Mouse (Mus musculus): ENCODE results near the gene Ppm1n. TPM values are rescaled to one million over a fixed set of nuclear protein-coding genes. Genes with fewer than 3 reads are reported as not detected.

Ppm1n gene
- polyA plus RNA-seq, 1 experiment from 2014 or later: not detected

- ATAC-seq (ENCODE audit: insufficient number of reproducible peaks, insufficient read depth, low FRiP score, low TSS enrichment, low read depth): no peak
- Histone ChIP-seq H3K4me3 (no peak overlapping the region), H3K36me3 (no peaks in the 10 kb centered on the region), H3K9ac (no peak overlapping the region), H3K4me2 (no peak overlapping the region), H3K27me3 (peaks cover 41% of the 10 kb centered on the region), H3K27ac (no peak overlapping the region), H3K4me1 (peaks cover 10% of the 10 kb centered on the region), H3K9me3 (peaks cover 2% of the 10 kb centered on the region; the same call in 1 of the 2 replicates)
- WGBS: 48% methylated on average over 4 of the region's 4 CpGs
Measured at GRCm38 (mm10) chr7:19276253-19276652, 3.6 kb downstream of the Ppm1n start.

DNA sequence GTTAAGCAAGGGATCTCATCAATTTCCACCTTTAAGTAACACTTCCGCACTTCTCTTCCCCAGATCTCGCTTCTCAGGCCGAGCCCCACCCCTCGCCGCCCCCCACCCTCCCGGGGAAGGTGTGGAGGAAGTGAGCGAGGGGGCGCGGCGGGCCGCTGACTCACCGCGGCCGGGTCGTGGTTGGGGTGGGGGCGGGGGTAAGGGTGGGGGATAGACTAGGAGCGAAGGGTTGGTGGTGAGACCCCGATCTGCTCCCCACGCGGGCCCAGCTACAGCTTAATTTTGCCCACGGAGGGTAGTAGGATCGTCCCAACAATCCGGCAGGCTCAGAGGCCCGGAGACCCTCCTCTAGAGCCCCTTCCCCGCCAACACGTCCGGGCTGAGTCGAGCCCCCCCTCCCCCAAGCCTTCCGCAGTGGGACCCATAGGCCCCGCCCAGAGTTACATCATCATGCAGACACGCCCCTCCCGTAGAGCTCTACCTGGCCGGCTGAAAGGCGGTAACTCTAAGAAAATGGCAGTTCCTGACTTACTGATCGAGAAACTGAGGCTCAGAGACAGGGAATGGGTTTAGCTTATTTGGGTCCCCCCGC is 7.6 kb downstream of the Ppm1n start:
- Histone ChIP-seq H3K4me2 (peak overlapping the region; percentile 99), H3K36me3 (peaks cover 10% of the 10 kb centered on the region; the same call in 1 of the 2 replicates), H3K4me1 (peaks cover 32% of the 10 kb centered on the region), H3K27me3 (peaks cover under 1% of the 10 kb centered on the region; the same call in 1 of the 2 replicates), H3K9me3 (peaks cover 2% of the 10 kb centered on the region; the same call in 1 of the 2 replicates), H3K4me3 (peak overlapping the region; percentile 96), H3K27ac (peak overlapping the region; percentile 96), H3K9ac (peak overlapping the region; percentile 91)
- peak; percentile 72 for ATAC-seq (ENCODE audit: insufficient number of reproducible peaks, insufficient read depth, low FRiP score, low TSS enrichment, low read depth)
- under 1% methylated on average over 35 of the region's 36 CpGs for WGBS

DNA sequence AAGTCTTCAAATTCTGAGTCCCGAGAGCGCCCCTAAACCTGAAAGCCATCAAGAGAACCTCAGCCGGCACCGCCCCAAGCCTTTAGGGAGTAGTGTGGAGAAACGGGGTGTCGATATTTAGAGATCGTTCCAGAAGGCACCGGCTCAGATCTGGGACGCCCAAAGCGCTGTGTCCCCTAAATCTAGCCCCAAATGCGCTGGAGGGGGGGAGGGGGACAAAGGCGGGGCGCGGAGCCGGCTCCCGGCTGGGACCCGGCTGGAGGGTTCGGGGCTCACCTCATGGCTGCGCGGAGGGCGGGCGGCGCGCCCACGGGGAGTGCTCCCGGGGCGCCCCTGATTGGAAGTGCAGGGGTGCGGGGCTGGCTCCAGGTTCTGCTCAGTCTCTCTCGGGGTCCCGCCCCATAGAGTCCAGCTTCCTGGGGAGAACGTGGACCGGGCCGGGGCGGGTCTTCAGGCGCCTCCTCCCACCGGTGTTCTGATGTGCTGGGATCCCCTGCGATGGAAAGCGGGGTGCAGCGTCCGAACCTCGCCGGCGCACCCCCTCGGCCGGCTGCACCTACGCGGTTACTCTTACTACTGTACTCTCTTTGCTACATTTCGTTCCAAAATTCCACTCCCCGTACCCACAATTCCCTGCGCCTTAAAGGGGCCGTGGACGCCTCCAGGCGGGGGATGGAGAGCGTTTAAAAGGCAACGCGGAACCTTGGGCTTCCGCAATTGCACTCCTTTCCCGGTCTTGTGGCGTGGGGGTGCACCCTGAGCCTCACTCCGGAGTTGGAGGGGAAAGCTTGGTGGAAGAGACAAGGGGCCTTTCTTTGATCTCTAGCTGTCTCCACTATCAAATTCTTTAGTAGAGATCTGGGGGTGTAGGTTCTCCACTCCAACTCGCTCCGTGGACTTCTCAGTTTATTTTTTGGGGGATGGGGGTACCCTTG is 8.4 kb downstream of the Ppm1n start, which contains the start of gene Vasp:
Gene Vasp, minus strand, starts transcription at position 580 of the 935 bp plus-strand sequence.
- Histone ChIP-seq H3K27me3 (no peaks in the 10 kb centered on the region), H3K36me3 (peaks cover 13% of the 10 kb centered on the region; the same call in 1 of the 2 replicates), H3K9ac (peak within 1 kb of the TSS; percentile 91), H3K27ac (peak within 1 kb of the TSS; percentile 96), H3K4me3 (peak within 1 kb of the TSS; percentile 96), H3K4me1 (peaks cover 32% of the 10 kb centered on the region), H3K4me2 (peak within 1 kb of the TSS; percentile 99), H3K9me3 (peaks cover 2% of the 10 kb centered on the region; the same call in 1 of the 2 replicates)
- ATAC-seq (ENCODE audit: insufficient number of reproducible peaks, insufficient read depth, low FRiP score, low TSS enrichment, low read depth): peak; percentile 71
- under 1% methylated on average over 62 of the region's 62 CpGs for WGBS

- under 1% methylated on average over 21 of the region's 21 CpGs for WGBS
- H3K27me3 ChIP-seq: no peaks in the 10 kb centered on the region
- H3K4me2 ChIP-seq: peak overlapping the region; percentile 99
- ATAC-seq (ENCODE audit: insufficient number of reproducible peaks, insufficient read depth, low FRiP score, low TSS enrichment, low read depth): no peak
- H3K4me1 ChIP-seq: peaks cover 32% of the 10 kb centered on the region
- no peaks in the 10 kb centered on the region for H3K9me3 ChIP-seq
- peak overlapping the region; percentile 96 for H3K27ac ChIP-seq
- peak overlapping the region; percentile 96 for H3K4me3 ChIP-seq
- H3K9ac ChIP-seq: peak overlapping the region; percentile 91
- peaks cover 13% of the 10 kb centered on the region; the same call in 1 of the 2 replicates for H3K36me3 ChIP-seq
Measured at GRCm38 (mm10) chr7:19270509-19271237, 9.2 kb downstream of the Ppm1n start.

GRCm38 (mm10) chr7:19269721-19270441 is 10.0 kb downstream of the Ppm1n start:
- H3K36me3 ChIP-seq: peaks cover 18% of the 10 kb centered on the region
- peak overlapping the region; percentile 91 for H3K9ac ChIP-seq
- no peaks in the 10 kb centered on the region for H3K9me3 ChIP-seq
- peak overlapping the region; percentile 96 for H3K27ac ChIP-seq
- H3K27me3 ChIP-seq: no peaks in the 10 kb centered on the region
- peaks cover 32% of the 10 kb centered on the region for H3K4me1 ChIP-seq
- H3K4me3 ChIP-seq: peak overlapping the region; percentile 96
- WGBS: 2% methylated on average over 18 of the region's 19 CpGs
- H3K4me2 ChIP-seq: peak overlapping the region; percentile 99
- ATAC-seq (ENCODE audit: insufficient number of reproducible peaks, insufficient read depth, low FRiP score, low TSS enrichment, low read depth): no peak

DNA sequence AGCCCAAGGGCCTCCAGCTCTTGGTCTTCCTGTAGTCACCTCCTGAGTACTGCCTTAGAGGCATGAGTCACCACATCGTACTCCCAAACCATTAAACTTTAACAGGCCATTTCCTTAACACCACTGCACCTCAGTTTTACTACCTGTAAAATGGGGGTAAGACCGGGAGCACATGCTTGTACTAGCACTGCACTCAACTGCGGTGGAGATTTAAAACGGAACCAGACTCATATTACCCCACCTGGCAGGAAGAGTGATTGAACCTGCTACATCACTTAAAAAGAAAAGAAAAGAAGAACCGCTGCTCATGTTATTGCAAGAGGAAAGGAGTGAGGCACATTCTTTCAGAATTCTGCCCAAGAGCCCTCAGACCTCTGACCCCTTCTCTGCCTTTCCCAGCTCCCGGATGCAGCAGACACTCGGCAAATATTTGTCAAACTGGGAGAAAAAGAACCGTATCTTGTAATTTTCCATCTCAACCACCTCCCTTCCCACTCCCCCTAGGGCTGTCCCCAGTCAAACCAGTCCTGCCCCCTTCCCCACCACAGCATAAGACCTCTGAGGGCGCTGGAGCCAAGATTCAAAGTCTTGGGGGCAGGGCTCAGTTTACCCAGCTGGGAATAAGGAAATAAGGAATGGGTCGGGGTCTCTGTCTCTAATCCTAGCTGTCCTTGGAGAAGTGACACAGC is 10.7 kb downstream of the Ppm1n start:
- H3K4me3 ChIP-seq: peak overlapping the region; percentile 96
- 33% methylated on average over 10 of the region's 10 CpGs for WGBS
- no peak for ATAC-seq (ENCODE audit: insufficient number of reproducible peaks, insufficient read depth, low FRiP score, low TSS enrichment, low read depth)
- peak overlapping the region; percentile 99 for H3K4me2 ChIP-seq
- H3K9me3 ChIP-seq: no peaks in the 10 kb centered on the region
- H3K4me1 ChIP-seq: peaks cover 32% of the 10 kb centered on the region
- peak overlapping the region; percentile 91 for H3K9ac ChIP-seq
- peaks cover 25% of the 10 kb centered on the region for H3K36me3 ChIP-seq
- H3K27ac ChIP-seq: peak overlapping the region; percentile 96
- H3K27me3 ChIP-seq: no peaks in the 10 kb centered on the region

GRCm38 (mm10) chr7:19267051-19267450 is 12.8 kb downstream of the Ppm1n start:
- Histone ChIP-seq H3K9me3 (no peaks in the 10 kb centered on the region), H3K9ac (0 out of 2 replicates have a peak overlapping the region, but pooled peaks have one; percentile 21), H3K36me3 (peaks cover 45% of the 10 kb centered on the region), H3K4me2 (no peak overlapping the region), H3K4me3 (no peak overlapping the region), H3K4me1 (peaks cover 32% of the 10 kb centered on the region), H3K27ac (no peak overlapping the region), H3K27me3 (no peaks in the 10 kb centered on the region)
- no peak for ATAC-seq (ENCODE audit: insufficient number of reproducible peaks, insufficient read depth, low FRiP score, low TSS enrichment, low read depth)
- WGBS: 67% methylated on average over 10 of the region's 10 CpGs

DNA sequence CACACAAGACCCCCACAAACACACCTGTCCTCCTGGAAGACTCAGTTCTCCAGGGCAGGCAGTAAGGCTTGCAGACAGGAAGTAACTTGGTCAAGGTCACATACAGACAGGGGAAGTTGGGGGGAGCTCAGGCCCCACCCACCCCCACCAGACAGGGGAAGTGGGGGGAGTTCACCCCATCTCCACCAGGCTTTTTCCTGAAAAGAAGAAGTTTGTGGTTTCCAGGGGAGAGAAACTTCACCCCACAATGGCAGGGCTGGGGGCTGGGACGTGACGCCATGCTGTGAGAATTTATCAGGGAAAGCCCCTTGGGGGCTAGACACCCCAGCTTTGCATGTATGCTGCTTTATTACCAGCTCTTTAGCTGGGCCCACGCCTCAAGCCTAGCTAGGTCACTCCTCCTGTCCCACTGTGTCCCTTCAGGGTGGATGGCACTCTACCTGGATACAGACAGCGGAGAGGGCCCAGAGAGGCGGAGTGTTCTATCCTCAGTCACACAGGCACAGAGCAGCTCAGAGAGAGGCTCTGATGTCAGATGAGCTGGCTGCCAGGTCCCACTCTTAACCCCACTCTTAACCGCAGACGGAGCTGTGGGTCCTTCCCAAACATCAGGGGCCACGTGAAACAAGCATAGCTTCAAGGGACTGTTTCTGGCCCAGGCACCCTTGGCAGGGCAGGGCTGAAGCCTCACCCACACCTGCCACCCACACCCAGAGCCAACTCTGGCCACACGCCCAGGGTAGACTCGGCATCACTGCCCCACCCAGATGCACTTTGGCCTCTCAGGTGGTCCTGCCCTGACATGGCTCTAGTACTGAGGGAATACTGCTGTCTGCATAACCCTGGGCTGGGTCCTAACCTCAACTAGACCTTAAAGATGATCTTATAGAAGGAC is 13.7 kb downstream of the Ppm1n start:
- no peak for ATAC-seq (ENCODE audit: insufficient number of reproducible peaks, insufficient read depth, low FRiP score, low TSS enrichment, low read depth)
- Histone ChIP-seq H3K27me3 (no peaks in the 10 kb centered on the region), H3K36me3 (peaks cover 53% of the 10 kb centered on the region), H3K4me2 (peak overlapping the region; percentile 9; the same call in 1 of the 2 replicates), H3K9me3 (no peaks in the 10 kb centered on the region), H3K4me1 (peaks cover 32% of the 10 kb centered on the region), H3K4me3 (no peak overlapping the region), H3K27ac (no peak overlapping the region), H3K9ac (peak overlapping the region; percentile 46; the same call in 1 of the 2 replicates)
- whole genome bisulfite sequencing: 82% methylated on average over 10 of the region's 10 CpGs

DNA sequence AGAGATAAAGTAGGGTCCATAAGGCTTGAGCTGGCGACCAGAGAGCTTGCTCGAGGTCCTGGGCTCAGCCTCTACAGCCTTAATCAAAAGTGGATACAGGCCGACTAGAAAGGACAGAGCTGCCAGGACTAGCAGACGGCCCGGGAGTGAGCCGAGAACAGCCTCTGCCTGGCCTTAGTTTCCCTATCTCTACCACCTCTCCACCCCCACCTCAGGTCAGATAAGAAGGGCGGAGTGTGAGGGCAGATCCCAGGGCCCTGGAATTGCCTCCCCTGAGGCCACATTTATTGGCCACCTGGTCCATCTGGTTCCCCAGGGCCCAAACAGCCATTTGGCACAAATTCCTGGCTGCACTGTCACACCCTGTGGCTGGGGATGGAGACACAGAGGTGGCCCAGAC is 14.7 kb downstream of the Ppm1n start:
- Histone ChIP-seq H3K4me2 (no peak overlapping the region), H3K36me3 (peaks cover 63% of the 10 kb centered on the region), H3K4me3 (no peak overlapping the region), H3K27me3 (no peaks in the 10 kb centered on the region), H3K9ac (no peak overlapping the region), H3K27ac (no peak overlapping the region), H3K9me3 (no peaks in the 10 kb centered on the region), H3K4me1 (peaks cover 25% of the 10 kb centered on the region)
- WGBS: 82% methylated on average over 7 of the region's 7 CpGs
- no peak for ATAC-seq (ENCODE audit: insufficient number of reproducible peaks, insufficient read depth, low FRiP score, low TSS enrichment, low read depth)

All from embryonic facial prominence, embryonic 13.5 days (tissue).